Mouse (Mus musculus): ENCODE measurements around the gene Frmd4a.

GRCm38 (mm10) chr2:4036153-4036589 is 18.7 kb downstream of the Frmd4a start:
- TF ChIP-seq CTCF (IDR thresholded peaks at IDR 0.05; ENCODE audit: extremely low read depth, insufficient read depth, insufficient read length, insufficient replicate concordance), result no peak
- TF ChIP-seq POLR2A (IDR thresholded peaks at IDR 0.05; ENCODE audit: low read depth, low read length), result no peak

All from spleen, adult 2 months (tissue).